Mouse (Mus musculus): ENCODE measurements at regions not wholly inside any gene's neighbourhood (a gene's known extent, or its start where the extent isn't known, plus 50 kb on each side); places are given as distances from the start of the nearest gene placed in this dataset.

DNA sequence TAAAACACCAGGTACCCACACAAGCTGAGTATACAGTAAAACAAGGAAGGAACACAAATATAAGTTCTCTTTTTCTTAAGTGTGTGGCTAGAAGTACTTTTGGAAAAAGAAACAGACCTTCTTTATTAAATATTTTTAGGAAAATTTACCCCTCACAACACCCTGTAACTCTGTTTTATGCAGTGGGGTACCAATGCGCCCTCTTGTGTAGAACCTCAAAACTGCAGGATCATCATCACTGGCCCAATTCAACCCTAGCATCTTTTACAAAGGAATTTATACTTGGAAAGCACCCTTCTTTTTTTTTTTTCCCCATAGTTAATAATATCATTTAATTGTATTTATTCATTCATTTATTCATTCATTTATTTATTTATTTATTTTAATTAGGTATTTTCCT, 86.4 kb upstream of the Stx18 start:
- WGBS (ENCODE audit: insufficient replicate concordance): 0% methylated on average over 1 of the region's 1 CpGs
- H3K4me1 ChIP-seq (replicated peaks; ENCODE audit: control insufficient read depth in 2 of 2, insufficient read depth in 2 of 2, low read length in 1 of 2): no peaks in the 10 kb centered on the region
- H3K4me2 ChIP-seq (ENCODE audit: low read depth): no peak overlapping the region
- no peak overlapping the region for H3K4me3 ChIP-seq (ENCODE audit: insufficient read depth in 1 of 2, low read depth in 2 of 2, low read length in 2 of 2)
- no peaks in the 10 kb centered on the region for H3K27me3 ChIP-seq (ENCODE audit: control insufficient read depth, insufficient read depth, low read length)
- no peaks in the 10 kb centered on the region for H3K36me3 ChIP-seq (replicated peaks; ENCODE audit: control insufficient read depth, insufficient read depth, low read depth)
- no peak overlapping the region for H3K9ac ChIP-seq (replicated peaks)
- no peak overlapping the region for H3K27ac ChIP-seq
- TF ChIP-seq CTCF (IDR thresholded peaks at IDR 0.05; ENCODE audit: low read depth): peak; percentile 41; the same call in 1 of the 2 replicates
- no peak for TF ChIP-seq EP300 (IDR thresholded peaks at IDR 0.05; ENCODE audit: low read depth)
- DNase-seq (ENCODE audit: low read depth in 3 of 3, low spot score in 3 of 3) (no peak), ATAC-seq (ENCODE audit: insufficient read depth) (no peak)
- no peaks in the 10 kb centered on the region for H3K9me3 ChIP-seq (ENCODE audit: control insufficient read depth, low read length)

DNA sequence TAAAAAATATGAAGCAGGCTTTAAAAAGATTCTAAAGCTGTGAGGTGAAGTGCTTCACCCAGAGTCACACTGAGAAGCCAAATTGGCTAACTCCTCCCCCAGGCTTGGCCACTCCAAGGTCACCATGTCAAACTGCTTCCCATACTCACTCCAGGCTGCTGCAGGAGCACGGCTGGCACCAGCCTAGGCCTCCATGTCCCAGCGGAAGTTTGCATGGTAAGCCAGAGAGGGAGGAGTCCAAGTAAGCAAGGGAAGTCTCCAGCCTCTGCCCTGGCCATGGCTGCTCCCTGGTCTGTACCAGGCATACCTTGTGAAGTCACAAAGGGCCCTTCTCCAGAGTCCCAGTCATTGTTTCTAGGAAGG, 105.8 kb upstream of the Stx18 start:
- Histone ChIP-seq H3K4me2 (ENCODE audit: low read depth) (no peak overlapping the region), H3K27ac (no peak overlapping the region), H3K27me3 (ENCODE audit: control insufficient read depth, insufficient read depth, low read length) (no peaks in the 10 kb centered on the region), H3K4me1 (replicated peaks; ENCODE audit: control insufficient read depth in 2 of 2, insufficient read depth in 2 of 2, low read length in 1 of 2) (no peaks in the 10 kb centered on the region), H3K4me3 (ENCODE audit: insufficient read depth in 1 of 2, low read depth in 2 of 2, low read length in 2 of 2) (no peak overlapping the region), H3K36me3 (replicated peaks; ENCODE audit: control insufficient read depth, insufficient read depth, low read depth) (no peaks in the 10 kb centered on the region), H3K9me3 (ENCODE audit: control insufficient read depth, low read length) (no peaks in the 10 kb centered on the region), H3K9ac (replicated peaks) (no peak overlapping the region)
- DNase-seq (ENCODE audit: low read depth in 3 of 3, low spot score in 3 of 3) (no peak), ATAC-seq (ENCODE audit: insufficient read depth) (no peak)
- TF ChIP-seq CTCF (IDR thresholded peaks at IDR 0.05; ENCODE audit: low read depth) (no peak), EP300 (IDR thresholded peaks at IDR 0.05; ENCODE audit: low read depth) (no peak)
- WGBS (ENCODE audit: insufficient replicate concordance): 41% methylated on average over 2 of the region's 2 CpGs

DNA sequence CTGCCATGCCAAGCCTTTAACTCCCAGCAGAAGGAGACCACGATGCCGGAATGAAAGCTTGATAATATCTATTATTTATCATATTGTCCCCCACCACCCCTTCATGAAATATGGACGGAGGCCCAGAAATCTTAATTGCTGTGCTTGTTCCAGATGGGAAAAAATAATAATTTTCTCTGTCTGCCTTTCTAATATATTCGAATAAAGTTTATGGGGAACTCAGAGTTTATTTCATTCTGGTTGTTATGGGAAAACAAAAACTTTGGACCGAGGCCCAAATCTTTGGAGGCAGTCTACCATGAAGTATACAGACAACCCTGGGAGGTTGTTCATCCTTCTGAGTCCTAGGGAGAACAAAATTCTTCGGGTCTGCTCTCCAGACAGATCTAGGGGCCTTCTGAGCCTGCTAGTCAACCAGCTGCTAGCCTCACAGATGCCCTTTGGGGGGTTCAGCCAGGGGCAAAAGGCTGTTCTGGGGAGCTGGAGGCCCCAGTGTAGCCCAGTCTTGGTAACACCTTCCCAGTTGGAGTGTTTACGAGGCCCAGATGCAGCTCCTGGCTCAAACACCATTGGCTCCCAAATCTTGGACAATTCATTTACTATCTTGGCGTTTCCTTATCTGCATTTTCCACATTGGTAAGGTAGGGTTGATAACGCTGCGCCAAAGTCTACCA, 106.3 kb upstream of the Stx18 start:
- H3K36me3 ChIP-seq (replicated peaks; ENCODE audit: control insufficient read depth, insufficient read depth, low read depth): no peaks in the 10 kb centered on the region
- H3K9ac ChIP-seq (replicated peaks): no peak overlapping the region
- ATAC-seq (ENCODE audit: insufficient read depth) (no peak), DNase-seq (ENCODE audit: low read depth in 3 of 3, low spot score in 3 of 3) (no peak)
- WGBS (ENCODE audit: insufficient replicate concordance): 51% methylated on average over 10 of the region's 10 CpGs
- H3K4me3 ChIP-seq (ENCODE audit: insufficient read depth in 1 of 2, low read depth in 2 of 2, low read length in 2 of 2): no peak overlapping the region
- H3K4me2 ChIP-seq (ENCODE audit: low read depth): no peak overlapping the region
- no peak overlapping the region for H3K27ac ChIP-seq
- H3K9me3 ChIP-seq (ENCODE audit: control insufficient read depth, low read length): no peaks in the 10 kb centered on the region
- H3K27me3 ChIP-seq (ENCODE audit: control insufficient read depth, insufficient read depth, low read length): no peaks in the 10 kb centered on the region
- TF ChIP-seq CTCF (IDR thresholded peaks at IDR 0.05; ENCODE audit: low read depth) (no peak), EP300 (IDR thresholded peaks at IDR 0.05; ENCODE audit: low read depth) (no peak)
- no peaks in the 10 kb centered on the region for H3K4me1 ChIP-seq (replicated peaks; ENCODE audit: control insufficient read depth in 2 of 2, insufficient read depth in 2 of 2, low read length in 1 of 2)

DNA sequence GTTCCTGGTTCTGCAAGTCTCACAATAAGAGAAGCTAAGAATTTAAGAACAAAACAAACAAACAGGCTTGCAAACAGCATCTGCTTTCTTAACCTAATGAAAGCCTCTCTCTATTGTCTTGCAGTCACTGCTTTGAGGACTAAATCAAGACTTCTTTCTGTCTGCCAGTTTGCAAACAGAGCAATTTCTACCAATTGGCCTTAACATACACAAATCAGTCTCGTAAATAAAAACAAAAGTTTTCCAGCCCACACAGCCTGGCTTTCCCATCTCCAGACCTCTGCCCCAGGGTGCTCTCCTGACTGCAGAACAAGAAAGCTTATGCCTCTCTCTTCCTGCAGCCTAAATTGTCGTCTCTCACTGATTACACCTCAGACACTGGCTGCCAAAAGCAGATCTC, 96.1 kb upstream of the Msx1 start:
- no peak overlapping the region for H3K27ac ChIP-seq
- H3K4me1 ChIP-seq (replicated peaks; ENCODE audit: control insufficient read depth in 2 of 2, insufficient read depth in 2 of 2, low read length in 1 of 2): no peaks in the 10 kb centered on the region
- H3K9ac ChIP-seq (replicated peaks): no peak overlapping the region
- 18% methylated on average over 2 of the region's 2 CpGs for WGBS (ENCODE audit: insufficient replicate concordance)
- ATAC-seq (ENCODE audit: insufficient read depth): no peak
- no peaks in the 10 kb centered on the region for H3K9me3 ChIP-seq (ENCODE audit: control insufficient read depth, low read length)
- no peaks in the 10 kb centered on the region for H3K36me3 ChIP-seq (replicated peaks; ENCODE audit: control insufficient read depth, insufficient read depth, low read depth)
- H3K27me3 ChIP-seq (ENCODE audit: control insufficient read depth, insufficient read depth, low read length): peaks cover 8% of the 10 kb centered on the region
- no peak overlapping the region for H3K4me2 ChIP-seq (ENCODE audit: low read depth)
- no peak overlapping the region for H3K4me3 ChIP-seq (ENCODE audit: insufficient read depth in 1 of 2, low read depth in 2 of 2, low read length in 2 of 2)
- no peak for TF ChIP-seq CTCF (IDR thresholded peaks at IDR 0.05; ENCODE audit: low read depth)
- no peak for TF ChIP-seq EP300 (IDR thresholded peaks at IDR 0.05; ENCODE audit: low read depth)
- no peak for DNase-seq (ENCODE audit: low read depth in 3 of 3, low spot score in 3 of 3)

DNA sequence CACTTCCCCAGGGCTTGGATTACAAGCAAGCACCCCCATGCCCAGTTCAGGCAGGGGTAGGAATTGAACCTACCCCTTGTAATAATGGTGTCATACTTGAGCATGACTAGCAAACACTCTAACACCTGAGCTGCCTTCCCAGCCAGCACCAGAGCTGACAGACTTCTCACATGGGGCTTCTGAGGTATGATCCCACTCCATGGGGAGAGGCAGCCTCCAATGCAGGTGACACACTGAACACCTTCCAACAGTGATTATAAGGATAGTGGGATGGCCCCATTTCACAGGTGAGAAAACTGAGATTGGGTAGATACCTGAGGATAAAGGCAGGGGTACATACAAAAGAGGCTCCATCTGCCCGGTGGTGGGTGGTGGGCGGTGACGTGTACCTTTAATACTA, 94.7 kb upstream of the Msx1 start:
- Histone ChIP-seq H3K9me3 (ENCODE audit: control insufficient read depth, low read length) (no peaks in the 10 kb centered on the region), H3K4me2 (ENCODE audit: low read depth) (no peak overlapping the region), H3K4me3 (ENCODE audit: insufficient read depth in 1 of 2, low read depth in 2 of 2, low read length in 2 of 2) (no peak overlapping the region), H3K36me3 (replicated peaks; ENCODE audit: control insufficient read depth, insufficient read depth, low read depth) (no peaks in the 10 kb centered on the region), H3K9ac (replicated peaks) (no peak overlapping the region), H3K4me1 (replicated peaks; ENCODE audit: control insufficient read depth in 2 of 2, insufficient read depth in 2 of 2, low read length in 1 of 2) (no peaks in the 10 kb centered on the region), H3K27me3 (ENCODE audit: control insufficient read depth, insufficient read depth, low read length) (peaks cover 8% of the 10 kb centered on the region), H3K27ac (no peak overlapping the region)
- DNase-seq (ENCODE audit: low read depth in 3 of 3, low spot score in 3 of 3) (no peak), ATAC-seq (ENCODE audit: insufficient read depth) (no peak)
- WGBS (ENCODE audit: insufficient replicate concordance): 71% methylated on average over 3 of the region's 3 CpGs
- TF ChIP-seq EP300 (IDR thresholded peaks at IDR 0.05; ENCODE audit: low read depth) (no peak), CTCF (IDR thresholded peaks at IDR 0.05; ENCODE audit: low read depth) (no peak)

Measured in liver, embryonic 14.5 days (tissue).